Mouse (Mus musculus) forebrain, embryonic 12.5 days (tissue): ENCODE results near the gene Mymk. TPM values are rescaled to one million over a fixed set of nuclear protein-coding genes. Genes with fewer than 3 reads are reported as not detected.

Experiments
- ATAC-seq: fragments of 200-750 bp; cut with Nextera tagmentation; 2 replicates; pipeline ENCODE4 v1.8.0; 2017; ENCODE audit warnings: moderate TSS enrichment; ENCODE audit not compliant: low FRiP score
- H3K27ac ChIP-seq: fragments of 300-500 bp; sonication (generic); 2 replicates; pipeline ENCODE4 v1.5.1; 2016; ENCODE audit warnings: mild to moderate bottlenecking
- H3K27me3 ChIP-seq: fragments of 300-500 bp; sonication (generic); 2 replicates; pipeline ENCODE4 v1.6.1; 2016; ENCODE audit warnings: mild to moderate bottlenecking
- H3K36me3 ChIP-seq: fragments of 300-500 bp; sonication (generic); replicated peaks from 2 replicates; pipeline ENCODE4 v1.6.1; 2016; ENCODE audit warnings: mild to moderate bottlenecking
- H3K4me1 ChIP-seq: fragments of 300-500 bp; sonication (generic); 2 replicates; pipeline ENCODE4 v1.6.1; 2016
- H3K4me2 ChIP-seq: fragments of 300-500 bp; sonication (generic); 2 replicates; pipeline ENCODE4 v1.6.1; 2016; ENCODE audit warnings: mild to moderate bottlenecking, moderate library complexity
- H3K4me3 ChIP-seq: fragments of 300-500 bp; sonication (generic); replicated peaks from 2 replicates; pipeline ENCODE4 v1.5.1; 2016; ENCODE audit warnings: mild to moderate bottlenecking
- H3K9ac ChIP-seq: fragments of 300-500 bp; sonication (generic); 2 replicates; pipeline ENCODE4 v1.6.1; 2016; ENCODE audit warnings: mild to moderate bottlenecking
- H3K9me3 ChIP-seq: fragments of 300-500 bp; sonication (generic); 2 replicates; pipeline ENCODE4 v1.6.1; 2016
- WGBS: fragments of 180-500 bp; shearing (Covaris S2); methylation state at CpG from one replicate; pipeline ENCODE4 v1.1.7; 2016; 5-methylcytosine and 5-hydroxymethylcytosine counted together
- polyA plus RNA-seq: library from polyadenylated mRNA; unstranded; fragments of >200 nt; fragmentation: Nextera tagmentation; extraction: Ambion mirVana; gene quantifications from 2 replicates; pipeline ENCODE4 v1.2.1, GENCODE M21; 2016

Gene Mymk
- polyA plus RNA-seq, 1 experiment from 2014 or later: 0.26 TPM

- Histone ChIP-seq H3K4me1 (peaks cover 10% of the 10 kb centered on the region), H3K27me3 (peaks cover 19% of the 10 kb centered on the region), H3K27ac (no peak within 1 kb of the TSS), H3K36me3 (no peaks in the 10 kb centered on the region), H3K4me3 (peak within 1 kb of the TSS; percentile 28), H3K9ac (peak within 1 kb of the TSS; percentile 47), H3K9me3 (no peaks in the 10 kb centered on the region), H3K4me2 (peak within 1 kb of the TSS; percentile 52)
- 3% methylated on average over 38 of the region's 38 CpGs for WGBS
- peak; percentile 99 for ATAC-seq
These were observed 44.2 kb downstream of the Mymk start, which contains the start of gene Slc2a6 for GRCm38 (mm10) chr2:27027618-27028436. TSS of gene Slc2a6 (minus strand) at chr2:27027998.

- H3K4me1 ChIP-seq: peaks cover 10% of the 10 kb centered on the region
- peak overlapping the region; percentile 30; the same call in 1 of the 2 replicates for H3K9ac ChIP-seq
- peak overlapping the region; percentile 28 for H3K4me3 ChIP-seq
- no peaks in the 10 kb centered on the region for H3K9me3 ChIP-seq
- peak overlapping the region; percentile 52 for H3K4me2 ChIP-seq
- H3K27ac ChIP-seq: no peak overlapping the region
- H3K36me3 ChIP-seq: no peaks in the 10 kb centered on the region
- no peak for ATAC-seq
- 80% methylated on average over 10 of the region's 10 CpGs for WGBS
- H3K27me3 ChIP-seq: peaks cover 19% of the 10 kb centered on the region
These were observed 44.9 kb downstream of the Mymk start for GRCm38 (mm10) chr2:27026857-27027617.

DNA sequence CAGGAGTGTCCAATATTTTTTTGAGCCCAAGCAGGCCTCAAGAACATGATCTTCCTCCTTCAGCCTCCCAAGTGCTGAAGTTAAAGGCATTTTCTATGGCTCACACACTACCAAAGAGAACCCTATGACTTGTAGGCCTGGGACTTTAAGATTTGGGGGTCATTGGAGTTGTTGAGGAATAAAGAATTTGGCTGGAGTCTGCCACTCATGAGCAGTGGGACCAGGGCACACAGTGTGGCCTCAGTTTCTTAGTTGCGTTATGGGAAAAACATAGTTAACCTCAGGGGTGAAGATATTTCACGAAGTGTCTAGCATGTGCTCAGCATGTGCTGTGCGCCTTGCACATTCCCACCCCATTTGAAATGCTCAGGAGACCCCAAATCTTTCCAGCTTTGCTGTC is 45.6 kb downstream of the Mymk start:
- Histone ChIP-seq H3K27me3 (peaks cover 19% of the 10 kb centered on the region), H3K36me3 (no peaks in the 10 kb centered on the region), H3K9ac (no peak overlapping the region), H3K9me3 (no peaks in the 10 kb centered on the region), H3K4me1 (peaks cover 10% of the 10 kb centered on the region), H3K27ac (no peak overlapping the region), H3K4me2 (no peak overlapping the region), H3K4me3 (no peak overlapping the region)
- WGBS: 93% methylated on average over 3 of the region's 3 CpGs
- no peak for ATAC-seq

DNA sequence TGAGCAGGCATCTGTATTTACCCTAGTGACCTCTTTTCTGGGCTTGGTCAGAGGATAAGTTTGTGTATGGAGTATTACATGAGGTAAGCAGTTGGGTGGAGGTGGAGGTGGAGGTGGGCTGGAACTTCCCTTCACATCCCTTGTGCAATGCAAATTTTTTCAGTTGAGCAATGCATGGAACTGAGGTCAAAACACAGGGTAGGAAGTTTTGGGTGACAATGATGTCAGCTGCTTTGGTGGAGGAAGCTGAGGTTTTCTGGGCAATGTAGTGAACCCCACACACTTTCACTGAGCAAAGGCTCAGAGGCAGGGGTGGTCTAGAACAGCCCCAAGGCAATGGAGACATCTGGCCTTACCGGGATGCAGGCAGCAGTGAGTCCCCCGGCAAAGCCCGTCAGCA is 46.4 kb downstream of the Mymk start:
- Histone ChIP-seq H3K4me1 (peaks cover 10% of the 10 kb centered on the region), H3K27me3 (peaks cover 18% of the 10 kb centered on the region), H3K4me2 (no peak overlapping the region), H3K36me3 (no peaks in the 10 kb centered on the region), H3K9ac (no peak overlapping the region), H3K9me3 (no peaks in the 10 kb centered on the region), H3K27ac (no peak overlapping the region), H3K4me3 (no peak overlapping the region)
- ATAC-seq: no peak
- 93% methylated on average over 3 of the region's 3 CpGs for WGBS

GRCm38 (mm10) chr2:27024136-27024535 is 47.8 kb downstream of the Mymk start:
- no peak overlapping the region for H3K9ac ChIP-seq
- no peak overlapping the region for H3K27ac ChIP-seq
- no peaks in the 10 kb centered on the region for H3K9me3 ChIP-seq
- no peak overlapping the region for H3K4me3 ChIP-seq
- no peak for ATAC-seq
- no peak overlapping the region for H3K4me2 ChIP-seq
- 88% methylated on average over 14 of the region's 14 CpGs for WGBS
- H3K27me3 ChIP-seq: peaks cover 13% of the 10 kb centered on the region
- peaks cover 10% of the 10 kb centered on the region for H3K4me1 ChIP-seq
- H3K36me3 ChIP-seq: peaks cover 10% of the 10 kb centered on the region

- Histone ChIP-seq H3K27me3 (peaks cover 4% of the 10 kb centered on the region; the same call in 1 of the 2 replicates), H3K4me3 (no peak overlapping the region), H3K9me3 (no peaks in the 10 kb centered on the region), H3K27ac (no peak overlapping the region), H3K4me2 (no peak overlapping the region), H3K4me1 (peaks cover 4% of the 10 kb centered on the region), H3K9ac (no peak overlapping the region), H3K36me3 (peaks cover 25% of the 10 kb centered on the region)
- WGBS: 89% methylated on average over 6 of the region's 6 CpGs
- ATAC-seq: no peak
These were observed 49.4 kb downstream of the Mymk start for GRCm38 (mm10) chr2:27022612-27023011.

DNA sequence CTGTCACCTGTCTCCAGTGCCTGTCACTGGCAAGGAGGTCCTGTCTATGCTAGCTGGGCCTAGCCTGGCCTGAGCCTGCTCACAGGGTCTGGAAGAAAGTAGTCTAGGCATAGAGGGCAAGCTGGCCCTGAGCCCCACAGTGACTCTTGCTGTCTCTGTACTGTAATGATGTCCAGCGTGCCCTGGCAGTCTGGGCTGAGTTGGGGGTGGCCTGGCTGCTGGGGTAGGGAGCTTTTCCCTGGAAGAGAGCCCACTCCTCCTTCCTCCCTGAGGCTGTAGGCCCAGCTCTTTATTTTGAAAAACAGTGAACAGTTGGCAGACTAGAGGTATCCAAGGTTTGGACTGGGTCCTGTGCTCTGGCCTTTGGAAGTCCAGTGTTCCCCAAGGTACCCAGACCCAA is 50.9 kb downstream of the Mymk start:
- H3K27me3 ChIP-seq: no peaks in the 10 kb centered on the region
- H3K4me1 ChIP-seq: no peaks in the 10 kb centered on the region; the same call in 1 of the 2 replicates
- no peak overlapping the region for H3K4me2 ChIP-seq
- no peak overlapping the region for H3K27ac ChIP-seq
- ATAC-seq: no peak
- H3K9ac ChIP-seq: no peak overlapping the region
- no peak overlapping the region for H3K4me3 ChIP-seq
- H3K36me3 ChIP-seq: peaks cover 40% of the 10 kb centered on the region
- no peaks in the 10 kb centered on the region for H3K9me3 ChIP-seq
- 100% methylated on average over 1 of the region's 1 CpGs for WGBS

GRCm38 (mm10) chr2:27019530-27019929 is 52.4 kb downstream of the Mymk start:
- no peak overlapping the region for H3K4me3 ChIP-seq
- WGBS: 87% methylated on average over 2 of the region's 2 CpGs
- H3K9ac ChIP-seq: no peak overlapping the region
- H3K36me3 ChIP-seq: peaks cover 56% of the 10 kb centered on the region
- H3K27me3 ChIP-seq: no peaks in the 10 kb centered on the region
- no peak for ATAC-seq
- H3K4me2 ChIP-seq: no peak overlapping the region
- no peak overlapping the region for H3K27ac ChIP-seq
- no peaks in the 10 kb centered on the region for H3K9me3 ChIP-seq
- no peaks in the 10 kb centered on the region; the same call in 1 of the 2 replicates for H3K4me1 ChIP-seq

GRCm38 (mm10) chr2:27017802-27018201 is 54.2 kb downstream of the Mymk start:
- Histone ChIP-seq H3K4me3 (no peak overlapping the region), H3K27ac (no peak overlapping the region), H3K9ac (no peak overlapping the region), H3K36me3 (peaks cover 70% of the 10 kb centered on the region), H3K4me1 (no peaks in the 10 kb centered on the region), H3K27me3 (no peaks in the 10 kb centered on the region), H3K9me3 (no peaks in the 10 kb centered on the region), H3K4me2 (no peak overlapping the region)
- ATAC-seq: peak; percentile 65
- WGBS: 57% methylated on average over 5 of the region's 5 CpGs

Other genes with a start within 250 kb of the Mymk start
- gene Abo, start 207.2 kb downstream of the Mymk start, polyA plus RNA-seq: not detected in 2 replicates
- 28.8 and 29.5 TPM in 2 replicates for gene Surf6, start 169.3 kb downstream of the Mymk start, polyA plus RNA-seq
- gene Med22, start 161.5 kb downstream of the Mymk start, polyA plus RNA-seq: 139 and 144 TPM in 2 replicates
- 560 and 566 TPM in 2 replicates for gene Rpl7a, start 161.4 kb downstream of the Mymk start, polyA plus RNA-seq
- 49.6 and 50.9 TPM in 2 replicates for gene Surf2, start 155.8 kb downstream of the Mymk start, polyA plus RNA-seq
- gene Surf1, start 155.6 kb downstream of the Mymk start, polyA plus RNA-seq: 51.2 and 54.4 TPM in 2 replicates
- 118 and 125 TPM in 2 replicates for gene Surf4, start 138.3 kb downstream of the Mymk start, polyA plus RNA-seq
- 0.11 TPM in 1 of 2 replicates, not detected in the other for gene Stkld1, start 138.1 kb downstream of the Mymk start, polyA plus RNA-seq
- gene Rexo4, start 107.8 kb downstream of the Mymk start, polyA plus RNA-seq: 40.3 and 43.1 TPM in 2 replicates
- not detected in 2 replicates for gene Adamts13, start 98.8 kb downstream of the Mymk start, polyA plus RNA-seq
- 120 and 126 TPM in 2 replicates for gene Cacfd1, start 62.3 kb downstream of the Mymk start, polyA plus RNA-seq
- gene Slc2a6, start 44.2 kb downstream of the Mymk start, polyA plus RNA-seq: 1.6 and 1.8 TPM in 2 replicates
- gene Adamtsl2, start 7.2 kb upstream of the Mymk start, polyA plus RNA-seq: 5.3 and 5.4 TPM in 2 replicates
- 0.27 and 0.32 TPM in 2 replicates for gene Fam163b, start 70.3 kb upstream of the Mymk start, polyA plus RNA-seq
- gene Dbh, start 93.1 kb upstream of the Mymk start, polyA plus RNA-seq: not detected in 2 replicates
- gene Sardh, start 176.2 kb upstream of the Mymk start, polyA plus RNA-seq: 2.6 and 5.8 TPM in 2 replicates